Mouse (Mus musculus): Measurements from ENCODE around the gene Gas2l3. TPM values are rescaled to one million over a fixed set of nuclear protein-coding genes. Genes with fewer than 3 reads are reported as not detected.

Gene Gas2l3
- polyA plus RNA-seq, 1 experiment from 2014 or later: 18.7 TPM

- Histone ChIP-seq H3K9me3 (ENCODE audit: control insufficient read depth, low read depth, low read length) (no peaks in the 10 kb centered on the region), H3K4me3 (ENCODE audit: low read depth, low read length) (no peak overlapping the region), H3K4me1 (ENCODE audit: control insufficient read depth, insufficient read depth, low read length) (no peaks in the 10 kb centered on the region), H3K27me3 (ENCODE audit: control insufficient read depth, insufficient read depth, low read length) (no peaks in the 10 kb centered on the region), H3K36me3 (ENCODE audit: control insufficient read depth, insufficient read depth, low read length) (no peaks in the 10 kb centered on the region), H3K27ac (ENCODE audit: low read length) (no peak overlapping the region), H3K4me2 (replicated peaks; ENCODE audit: low read depth, low read length) (no peak overlapping the region), H3K9ac (replicated peaks; ENCODE audit: low read depth, low read length) (no peak overlapping the region)
- WGBS: 9% methylated on average over 1 of the region's 1 CpGs
- no peak for ATAC-seq (ENCODE audit: insufficient number of reproducible peaks, insufficient read depth, low FRiP score, low read depth)
Observed at GRCm38 (mm10) chr10:89370051-89370450, 73.7 kb downstream of the Gas2l3 start.

- H3K4me1 ChIP-seq (ENCODE audit: control insufficient read depth, insufficient read depth, low read length): no peaks in the 10 kb centered on the region
- WGBS: 62% methylated on average over 3 of the region's 3 CpGs
- no peaks in the 10 kb centered on the region for H3K36me3 ChIP-seq (ENCODE audit: control insufficient read depth, insufficient read depth, low read length)
- H3K4me2 ChIP-seq (replicated peaks; ENCODE audit: low read depth, low read length): no peak overlapping the region
- H3K9ac ChIP-seq (replicated peaks; ENCODE audit: low read depth, low read length): no peak overlapping the region
- H3K27ac ChIP-seq (ENCODE audit: low read length): no peak overlapping the region
- H3K4me3 ChIP-seq (ENCODE audit: low read depth, low read length): no peak overlapping the region
- ATAC-seq (ENCODE audit: insufficient number of reproducible peaks, insufficient read depth, low FRiP score, low read depth): no peak
- no peaks in the 10 kb centered on the region for H3K27me3 ChIP-seq (ENCODE audit: control insufficient read depth, insufficient read depth, low read length)
- no peaks in the 10 kb centered on the region for H3K9me3 ChIP-seq (ENCODE audit: control insufficient read depth, low read depth, low read length)
Observed at GRCm38 (mm10) chr10:89358933-89359332, 84.8 kb downstream of the Gas2l3 start.

Other genes with a start within 250 kb of the Gas2l3 start
- gene Ano4, start 99.2 kb downstream of the Gas2l3 start, polyA plus RNA-seq (2014; fragmentation: Nextera tagmentation; extraction: Ambion mirVana): 1.2 and 1.5 TPM in 2 replicates
- gene Nr1h4, start 89.6 kb upstream of the Gas2l3 start, polyA plus RNA-seq (2014; fragmentation: Nextera tagmentation; extraction: Ambion mirVana): 1.9 and 2.0 TPM in 2 replicates
- gene Slc17a8, start 177.3 kb upstream of the Gas2l3 start, polyA plus RNA-seq (2014; fragmentation: Nextera tagmentation; extraction: Ambion mirVana): not detected in 2 replicates
- gene Scyl2, start 242.3 kb upstream of the Gas2l3 start, polyA plus RNA-seq (2014; fragmentation: Nextera tagmentation; extraction: Ambion mirVana): 15.2 and 16.1 TPM in 2 replicates